In genomic region chr2:158361678-158362320, GRCm38 (mm10) we compare ENCODE assay signal across 8 mouse cellular contexts. TPM values are rescaled to one million over a fixed set of nuclear protein-coding genes. Genes with fewer than 3 reads are reported as not detected.
A peak's percentile ranks its signal among the peaks of the same experiment; 100 is the strongest.
DNase-seq lines count a peak whose midpoint lies in the region; ATAC-seq and TF ChIP-seq lines count a peak whose summit lies in the region.

No protein-coding gene starts in this region.

- H3K27me3 ChIP-seq in lung, embryonic 15.5 days: no peaks in the 10 kb centered on the region
- H3K27me3 ChIP-seq in embryonic facial prominence, embryonic 13.5 days: no peaks in the 10 kb centered on the region
- H3K27me3 ChIP-seq in intestine, embryonic 14.5 days (replicated peaks; ENCODE audit: control insufficient read depth, insufficient read depth, low read length): no peaks in the 10 kb centered on the region
- no peaks in the 10 kb centered on the region for H3K27me3 ChIP-seq in midbrain, postnatal 0 days (ENCODE audit: insufficient read depth, low read length)

- no peak overlapping the region for H3K9ac ChIP-seq in lung, embryonic 15.5 days
- peak overlapping the region; percentile 17; the same call in 1 of the 2 replicates for H3K9ac ChIP-seq in embryonic facial prominence, embryonic 13.5 days
- H3K9ac ChIP-seq in intestine, embryonic 14.5 days (ENCODE audit: low read length): peak overlapping the region; percentile 16; the same call in 1 of the 2 replicates
- no peak overlapping the region for H3K9ac ChIP-seq in midbrain, postnatal 0 days (replicated peaks; ENCODE audit: low read length, poor library complexity, severe bottlenecking)

- TF ChIP-seq CTCF in midbrain, postnatal 0 days (IDR thresholded peaks at IDR 0.05): peak; percentile 57

- peaks cover 25% of the 10 kb centered on the region for H3K4me1 ChIP-seq in lung, embryonic 15.5 days
- peaks cover 22% of the 10 kb centered on the region for H3K4me1 ChIP-seq in embryonic facial prominence, embryonic 13.5 days
- H3K4me1 ChIP-seq in intestine, embryonic 14.5 days (replicated peaks; ENCODE audit: control insufficient read depth, insufficient read depth, low read length): peaks cover 15% of the 10 kb centered on the region
- H3K4me1 ChIP-seq in midbrain, postnatal 0 days (ENCODE audit: insufficient read depth, low read length): no peaks in the 10 kb centered on the region

- no peaks in the 10 kb centered on the region for H3K9me3 ChIP-seq in lung, embryonic 15.5 days
- no peaks in the 10 kb centered on the region for H3K9me3 ChIP-seq in embryonic facial prominence, embryonic 13.5 days
- H3K9me3 ChIP-seq in intestine, embryonic 14.5 days (ENCODE audit: control insufficient read depth, low read length): no peaks in the 10 kb centered on the region
- H3K9me3 ChIP-seq in midbrain, postnatal 0 days (ENCODE audit: low read length): no peaks in the 10 kb centered on the region

- WGBS in lung, embryonic 15.5 days: 37% methylated on average over 8 of the region's 8 CpGs
- 33% methylated on average over 8 of the region's 8 CpGs for WGBS in embryonic facial prominence, embryonic 13.5 days
- WGBS in intestine, embryonic 14.5 days: 39% methylated on average over 8 of the region's 8 CpGs
- WGBS in midbrain, postnatal 0 days: 42% methylated on average over 8 of the region's 8 CpGs

- ATAC-seq in lung, embryonic 15.5 days (ENCODE audit: borderline replicate concordance, extremely low read depth, low FRiP score, low TSS enrichment): peak; percentile 65; the same call in 1 of the 2 replicates
- no peak for ATAC-seq in embryonic facial prominence, embryonic 13.5 days (ENCODE audit: insufficient number of reproducible peaks, insufficient read depth, low FRiP score, low TSS enrichment, low read depth)
- ATAC-seq in intestine, embryonic 14.5 days (replicated peaks; ENCODE audit: low FRiP score, low TSS enrichment, low read depth): peak; percentile 26; the same call in 1 of the 2 replicates
- ATAC-seq in midbrain, postnatal 0 days (ENCODE audit: low FRiP score): no peak; the same call in 1 of the 2 replicates

- H3K4me2 ChIP-seq in lung, embryonic 15.5 days: peak overlapping the region; percentile 67; the same call in 1 of the 2 replicates
- H3K4me2 ChIP-seq in embryonic facial prominence, embryonic 13.5 days: peak overlapping the region; percentile 72
- H3K4me2 ChIP-seq in intestine, embryonic 14.5 days (ENCODE audit: low read length): peak overlapping the region; percentile 38
- 0 out of 2 replicates have a peak overlapping the region, but pooled peaks have one; percentile 7 for H3K4me2 ChIP-seq in midbrain, postnatal 0 days (ENCODE audit: low read depth, low read length, poor library complexity, severe bottlenecking)

- peak overlapping the region; percentile 66 for H3K4me3 ChIP-seq in lung, embryonic 15.5 days
- peak overlapping the region; percentile 85 for H3K4me3 ChIP-seq in embryonic facial prominence, embryonic 13.5 days
- H3K4me3 ChIP-seq in intestine, embryonic 14.5 days (ENCODE audit: low read depth, low read length): peak overlapping the region; percentile 69
- H3K4me3 ChIP-seq in midbrain, postnatal 0 days (ENCODE audit: low read depth, low read length): peak overlapping the region; percentile 72; the same call in 1 of the 2 replicates

- DNase-seq in lung, postnatal 25 days (ENCODE audit: low spot score): no peak
- DNase-seq in intestine, embryonic 14.5 days (ENCODE audit: low spot score): no peak
- DNase-seq in midbrain, postnatal 0 days (ENCODE audit: low spot score): no peak
- no peak for DNase-seq in adrenal gland, postnatal 25 days
- DNase-seq in gastrocnemius, postnatal 4 days (ENCODE audit: low spot score in 2 of 2): no peak
- no peak for DNase-seq in urinary bladder, postnatal 25 days (ENCODE audit: low spot score)

- peaks cover 33% of the 10 kb centered on the region for H3K36me3 ChIP-seq in lung, embryonic 15.5 days
- peaks cover 36% of the 10 kb centered on the region for H3K36me3 ChIP-seq in embryonic facial prominence, embryonic 13.5 days
- H3K36me3 ChIP-seq in intestine, embryonic 14.5 days (ENCODE audit: control insufficient read depth, insufficient read depth, low read length): peaks cover 35% of the 10 kb centered on the region
- H3K36me3 ChIP-seq in midbrain, postnatal 0 days (ENCODE audit: insufficient read depth, low read length): peaks cover 29% of the 10 kb centered on the region

- H3K27ac ChIP-seq in lung, embryonic 15.5 days: no peak overlapping the region
- H3K27ac ChIP-seq in embryonic facial prominence, embryonic 13.5 days: peak overlapping the region; percentile 85
- H3K27ac ChIP-seq in intestine, embryonic 14.5 days (ENCODE audit: low read depth): peak overlapping the region; percentile 77; the same call in 1 of the 2 replicates
- peak overlapping the region; percentile 57 for H3K27ac ChIP-seq in midbrain, postnatal 0 days (ENCODE audit: low read depth, low read length)

RNA-seq across cellular contexts. Expression of gene Snhg11, which starts 13.6 kb away (rescaled TPM):
- polyA plus RNA-seq in lung, embryonic 15.5 days (2015; fragmentation: Nextera tagmentation; extraction: Ambion mirVana): 1.7 and 2.9 TPM in 2 replicates
- 9.8 and 13.1 TPM in 2 replicates for polyA plus RNA-seq in embryonic facial prominence, embryonic 13.5 days (2015; fragmentation: Nextera tagmentation; extraction: Ambion mirVana)
- polyA plus RNA-seq in intestine, embryonic 14.5 days (2014; fragmentation: Nextera tagmentation; extraction: Ambion mirVana): 5.5 and 6.1 TPM in 2 replicates
- total RNA-seq in midbrain, postnatal 0 days (2014; rRNA removed): 169 and 264 TPM in 2 replicates
- polyA plus RNA-seq in midbrain, postnatal 0 days (2015; fragmentation: Nextera tagmentation; extraction: Ambion mirVana): 514 and 635 TPM in 2 replicates
- 5.3 and 8.6 TPM in 2 replicates for total RNA-seq in adrenal gland, postnatal 25 days (2021)
- total RNA-seq in gastrocnemius, postnatal 4 days (2021): under 1 TPM; 0.13 to 0.15 TPM

RNA-seq across cellular contexts. Expression of gene Ralgapb, which starts 47.8 kb away (rescaled TPM):
- 16.2 and 17.7 TPM in 2 replicates for polyA plus RNA-seq in lung, embryonic 15.5 days (2015; fragmentation: Nextera tagmentation; extraction: Ambion mirVana)
- polyA plus RNA-seq in embryonic facial prominence, embryonic 13.5 days (2015; fragmentation: Nextera tagmentation; extraction: Ambion mirVana): 19.1 and 21.6 TPM in 2 replicates
- 19.5 and 20.3 TPM in 2 replicates for polyA plus RNA-seq in intestine, embryonic 14.5 days (2014; fragmentation: Nextera tagmentation; extraction: Ambion mirVana)
- total RNA-seq in midbrain, postnatal 0 days (2014; rRNA removed): 59.0 and 71.7 TPM in 2 replicates
- polyA plus RNA-seq in midbrain, postnatal 0 days (2015; fragmentation: Nextera tagmentation; extraction: Ambion mirVana): 16.0 and 17.7 TPM in 2 replicates
- total RNA-seq in adrenal gland, postnatal 25 days (2021): 68.9 and 72.1 TPM in 2 replicates
- 10 to 100 TPM; 25.6 to 27.4 TPM for total RNA-seq in gastrocnemius, postnatal 4 days (2021)

RNA-seq across cellular contexts. Expression of gene Lbp, which starts 55.5 kb away (rescaled TPM):
- 11.5 and 14.2 TPM in 2 replicates for polyA plus RNA-seq in lung, embryonic 15.5 days (2015; fragmentation: Nextera tagmentation; extraction: Ambion mirVana)
- polyA plus RNA-seq in embryonic facial prominence, embryonic 13.5 days (2015; fragmentation: Nextera tagmentation; extraction: Ambion mirVana): 4.2 and 6.0 TPM in 2 replicates
- polyA plus RNA-seq in intestine, embryonic 14.5 days (2014; fragmentation: Nextera tagmentation; extraction: Ambion mirVana): 4.4 and 5.1 TPM in 2 replicates
- 8.8 and 17.8 TPM in 2 replicates for total RNA-seq in midbrain, postnatal 0 days (2014; rRNA removed)
- 4.2 and 5.6 TPM in 2 replicates for polyA plus RNA-seq in midbrain, postnatal 0 days (2015; fragmentation: Nextera tagmentation; extraction: Ambion mirVana)
- 11.5 and 12.4 TPM in 2 replicates for total RNA-seq in adrenal gland, postnatal 25 days (2021)
- 10 to 100 TPM in 1 of 2 experiments, 1 to 10 TPM in 1; 10.0 to 10.9 TPM for total RNA-seq in gastrocnemius, postnatal 4 days (2021)

Comparison
In these comparisons a context has a peak if more than half of its experiments do, and no peak if none do; other contexts are left out.
1. ATAC-seq: peak in lung, embryonic 15.5 days (single experiment) and intestine, embryonic 14.5 days (single experiment); none in embryonic facial prominence, embryonic 13.5 days (single experiment) and midbrain, postnatal 0 days (single experiment).
2. H3K4me2 ChIP-seq: peak in every context shown above with its lines; median percentile 72 in embryonic facial prominence, embryonic 13.5 days; 67 in lung, embryonic 15.5 days; 38 in intestine, embryonic 14.5 days; 7 in midbrain, postnatal 0 days.
3. H3K9ac ChIP-seq: peak in embryonic facial prominence, embryonic 13.5 days (single experiment) and intestine, embryonic 14.5 days (single experiment); none in lung, embryonic 15.5 days (single experiment) and midbrain, postnatal 0 days (single experiment).
4. RNA of gene Snhg11, which starts 13.6 kb away (polyA plus RNA-seq): 514 to 635 TPM in midbrain, postnatal 0 days; 9.8 to 13.1 TPM in embryonic facial prominence, embryonic 13.5 days, 5.5 to 6.1 TPM in intestine, embryonic 14.5 days and 1.7 to 2.9 TPM in lung, embryonic 15.5 days; every median in the first group is over 10 times any median in the second.
5. Peak in every context shown above with its lines, with median percentiles within 50 percentile points of each other: H3K4me3 ChIP-seq.